Mouse (Mus musculus): ENCODE measurements around the gene Zfp526. TPM values are rescaled to one million over a fixed set of nuclear protein-coding genes. Genes with fewer than 3 reads are reported as not detected.
"Not testable (repeated sequence)": the region's sequence is repeated elsewhere in the genome, so short reads cannot be mapped to it uniquely, and the experiment has no call there.

The Zfp526 gene
- polyA plus RNA-seq, 1 experiment from 2014 or later, result 4.2 TPM

DNA sequence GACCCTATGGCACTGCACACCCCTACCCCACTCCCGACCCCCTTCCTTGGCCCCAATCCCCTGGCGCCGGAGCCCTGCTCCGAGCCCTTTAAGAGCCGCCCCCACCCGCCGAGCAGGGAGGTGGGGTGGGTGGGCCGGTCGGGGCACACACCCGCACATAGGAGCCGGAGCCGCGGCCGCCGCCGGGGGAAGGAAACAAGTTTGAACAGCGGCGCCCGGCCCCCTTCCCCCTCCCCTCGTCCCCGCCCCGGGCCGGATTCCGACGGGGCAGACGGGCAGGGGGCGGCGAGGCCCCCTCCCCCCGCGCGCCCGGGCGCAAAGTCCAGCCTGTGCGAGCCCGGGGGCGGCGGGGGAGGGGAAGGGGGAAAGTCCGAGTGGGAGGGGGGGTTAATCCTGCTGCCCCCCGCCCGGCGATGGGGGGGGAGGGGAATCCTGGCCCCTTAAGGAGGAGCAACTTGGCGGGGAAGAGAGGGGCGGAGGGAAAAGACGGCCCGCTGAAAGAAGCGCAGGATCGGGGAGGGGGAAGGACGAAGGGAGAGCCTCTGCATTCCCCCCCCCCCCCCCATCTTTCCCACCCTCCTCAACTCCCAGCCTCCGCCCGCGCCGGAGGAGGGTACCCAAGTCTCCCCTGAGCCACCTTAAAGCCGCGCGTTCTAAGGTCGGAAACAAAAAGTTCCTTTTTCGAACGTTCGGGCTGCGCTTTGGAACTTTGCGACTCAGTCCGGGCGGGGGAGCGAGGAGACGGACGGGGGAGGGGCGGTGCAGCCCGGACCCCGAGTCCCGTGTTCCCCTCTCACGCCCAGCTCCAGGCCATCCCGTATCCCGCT is 28.3 kb downstream of the Zfp526 start:
- H3K4me2 ChIP-seq (replicated peaks; ENCODE audit: low read depth, low read length), result peak overlapping the region; percentile 86
- peaks cover 26% of the 10 kb centered on the region for H3K4me1 ChIP-seq (ENCODE audit: control insufficient read depth, insufficient read depth, low read length)
- no peaks in the 10 kb centered on the region for H3K27me3 ChIP-seq (ENCODE audit: control insufficient read depth, insufficient read depth, low read length)
- WGBS, result 1% methylated on average over 60 of the region's 73 CpGs
- ATAC-seq (ENCODE audit: insufficient number of reproducible peaks, insufficient read depth, low FRiP score, low read depth), result peak; percentile 69
- peak overlapping the region; percentile 95 for H3K9ac ChIP-seq (replicated peaks; ENCODE audit: low read depth, low read length)
- H3K27ac ChIP-seq (ENCODE audit: low read length), result peak overlapping the region; percentile 99
- H3K9me3 ChIP-seq (ENCODE audit: control insufficient read depth, low read depth, low read length), result no peaks in the 10 kb centered on the region
- peak overlapping the region; percentile 98 for H3K4me3 ChIP-seq (ENCODE audit: low read depth, low read length)
- H3K36me3 ChIP-seq (ENCODE audit: control insufficient read depth, insufficient read depth, low read length), result peaks cover 16% of the 10 kb centered on the region; the same call in 1 of the 2 replicates

DNA sequence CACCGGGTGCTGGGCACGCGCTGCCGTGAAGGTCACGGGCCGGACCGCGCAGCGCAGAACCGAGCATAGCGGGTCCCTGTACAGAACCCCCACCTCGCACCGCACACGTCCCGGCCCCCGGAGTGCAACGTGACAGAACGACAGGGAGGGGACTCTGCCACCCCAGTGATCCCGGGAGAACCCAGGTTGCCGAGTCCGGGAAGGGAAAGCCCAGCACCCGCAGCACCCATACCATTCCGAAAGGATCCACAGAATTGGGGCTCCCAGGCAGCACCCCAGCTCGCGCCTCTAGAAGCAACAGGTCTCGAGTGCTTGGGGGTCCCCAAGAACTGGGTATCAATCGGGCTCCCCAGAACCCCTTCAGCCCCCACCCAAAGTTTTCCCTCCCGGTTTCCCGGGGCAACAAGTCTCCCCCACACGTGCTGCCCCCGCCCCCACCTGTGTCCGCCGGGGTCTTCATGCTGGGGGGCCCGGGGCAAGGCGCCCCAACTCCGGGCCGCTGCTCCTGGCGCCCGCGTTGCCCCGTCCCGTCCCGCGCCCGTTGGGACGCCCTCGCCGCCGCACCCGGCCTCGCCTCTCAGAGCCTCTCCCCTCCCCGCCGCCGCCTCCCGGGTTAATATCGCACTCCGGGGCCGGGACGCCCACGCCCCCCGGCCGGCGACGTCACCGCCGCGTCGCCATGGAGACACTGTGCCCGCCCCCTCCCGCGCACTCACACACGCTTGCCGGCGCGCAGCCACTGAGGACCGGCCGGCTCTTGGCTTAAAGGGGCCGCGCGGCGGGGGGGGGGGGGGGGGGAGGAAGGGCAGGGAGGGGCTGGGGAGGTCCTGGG is 29.1 kb downstream of the Zfp526 start, which contains the start of gene Erf:
Gene Erf, minus strand, starts transcription at position 621 of the 832 bp plus-strand sequence.
- peak; percentile 84 for ATAC-seq (ENCODE audit: insufficient number of reproducible peaks, insufficient read depth, low FRiP score, low read depth)
- H3K4me3 ChIP-seq (ENCODE audit: low read depth, low read length), result peak within 1 kb of the TSS; percentile 98
- no peaks in the 10 kb centered on the region for H3K27me3 ChIP-seq (ENCODE audit: control insufficient read depth, insufficient read depth, low read length)
- H3K9ac ChIP-seq (replicated peaks; ENCODE audit: low read depth, low read length), result peak within 1 kb of the TSS; percentile 95
- peaks cover 26% of the 10 kb centered on the region for H3K4me1 ChIP-seq (ENCODE audit: control insufficient read depth, insufficient read depth, low read length)
- H3K36me3 ChIP-seq (ENCODE audit: control insufficient read depth, insufficient read depth, low read length), result peaks cover 8% of the 10 kb centered on the region; the same call in 1 of the 2 replicates
- H3K9me3 ChIP-seq (ENCODE audit: control insufficient read depth, low read depth, low read length), result no peaks in the 10 kb centered on the region
- WGBS, result under 1% methylated on average over 69 of the region's 81 CpGs
- H3K4me2 ChIP-seq (replicated peaks; ENCODE audit: low read depth, low read length), result peak within 1 kb of the TSS; percentile 86
- peak within 1 kb of the TSS; percentile 99 for H3K27ac ChIP-seq (ENCODE audit: low read length)

DNA sequence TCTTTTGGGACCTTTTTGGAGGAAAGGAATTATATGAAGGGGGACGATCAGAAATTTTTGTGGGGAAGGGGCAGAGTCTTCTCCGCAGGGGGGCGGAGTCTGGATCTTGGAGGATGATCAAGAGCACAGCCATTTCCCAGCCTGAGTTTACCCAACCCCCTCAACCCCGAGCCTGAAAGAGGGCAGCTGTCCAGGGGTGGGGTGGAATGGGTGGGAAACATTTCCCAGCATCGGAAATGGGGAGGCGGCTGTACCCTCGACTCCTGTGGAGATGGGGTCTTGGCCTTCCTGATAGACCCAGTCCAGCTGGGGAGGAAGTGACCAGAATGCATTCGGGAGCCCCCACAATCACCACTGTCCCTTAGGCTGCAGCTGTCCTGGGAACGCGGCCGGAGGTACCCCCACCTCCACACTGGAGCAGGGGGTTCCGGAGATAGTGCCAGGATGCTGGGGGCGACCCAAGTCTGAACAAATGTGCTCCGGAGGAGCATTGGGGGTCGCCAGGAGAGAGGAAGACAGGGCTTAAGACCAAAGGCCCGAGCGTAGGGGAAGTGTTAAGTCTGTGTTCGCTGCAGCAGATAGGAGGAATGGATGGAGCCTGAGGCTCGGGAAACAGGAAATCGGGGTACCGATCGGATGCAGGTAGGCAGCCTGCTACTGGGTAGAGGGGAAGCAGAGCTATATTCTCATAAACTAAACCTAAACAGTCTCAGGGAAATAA is 30.0 kb downstream of the Zfp526 start:
- H3K27me3 ChIP-seq (ENCODE audit: control insufficient read depth, insufficient read depth, low read length), result no peaks in the 10 kb centered on the region

DNA sequence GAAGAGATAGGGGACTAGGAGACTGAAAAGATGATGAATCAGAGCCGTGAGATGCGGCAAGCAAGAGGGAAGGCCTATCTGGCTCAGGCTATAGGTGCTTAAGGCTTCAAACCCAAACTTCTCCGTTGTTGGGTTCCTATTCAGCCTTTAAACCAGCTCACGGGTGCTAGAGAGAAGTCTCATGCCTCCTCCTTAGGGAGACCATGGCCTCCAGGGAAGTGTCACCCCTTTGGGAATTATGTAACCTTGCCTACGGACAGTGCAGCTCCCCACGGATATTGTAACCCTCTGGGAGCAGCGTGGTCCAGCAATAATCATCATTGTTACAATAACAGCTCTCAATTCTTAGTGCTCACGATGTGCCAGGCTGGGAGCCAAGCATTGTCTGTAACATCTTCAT is 30.6 kb downstream of the Zfp526 start:
- no peak for ATAC-seq (ENCODE audit: insufficient number of reproducible peaks, insufficient read depth, low FRiP score, low read depth)
- H3K36me3 ChIP-seq (ENCODE audit: control insufficient read depth, insufficient read depth, low read length), result no peaks in the 10 kb centered on the region
- H3K4me2 ChIP-seq (replicated peaks; ENCODE audit: low read depth, low read length), result peak overlapping the region; percentile 70
- H3K9me3 ChIP-seq (ENCODE audit: control insufficient read depth, low read depth, low read length), result no peaks in the 10 kb centered on the region
- peak overlapping the region; percentile 47; the same call in 1 of the 2 replicates for H3K9ac ChIP-seq (replicated peaks; ENCODE audit: low read depth, low read length)
- H3K4me1 ChIP-seq (ENCODE audit: control insufficient read depth, insufficient read depth, low read length), result peaks cover 19% of the 10 kb centered on the region
- no peaks in the 10 kb centered on the region for H3K27me3 ChIP-seq (ENCODE audit: control insufficient read depth, insufficient read depth, low read length)
- peak overlapping the region; percentile 98 for H3K4me3 ChIP-seq (ENCODE audit: low read depth, low read length)
- WGBS, result 19% methylated on average over 8 of the region's 8 CpGs
- peak overlapping the region; percentile 99 for H3K27ac ChIP-seq (ENCODE audit: low read length)

More for the DNA sequence above, 30.0 kb downstream of the Zfp526 start:
- Histone ChIP-seq H3K4me1 (ENCODE audit: control insufficient read depth, insufficient read depth, low read length) (peaks cover 25% of the 10 kb centered on the region), H3K4me2 (replicated peaks; ENCODE audit: low read depth, low read length) (peak overlapping the region; percentile 70), H3K9ac (replicated peaks; ENCODE audit: low read depth, low read length) (peak overlapping the region; percentile 47), H3K36me3 (ENCODE audit: control insufficient read depth, insufficient read depth, low read length) (no peaks in the 10 kb centered on the region; the same call in 1 of the 2 replicates), H3K27ac (ENCODE audit: low read length) (peak overlapping the region; percentile 99), H3K4me3 (ENCODE audit: low read depth, low read length) (peak overlapping the region; percentile 98), H3K9me3 (ENCODE audit: control insufficient read depth, low read depth, low read length) (no peaks in the 10 kb centered on the region)
- peak; percentile 12; the same call in 1 of the 2 replicates for ATAC-seq (ENCODE audit: insufficient number of reproducible peaks, insufficient read depth, low FRiP score, low read depth)
- 2% methylated on average over 22 of the region's 22 CpGs for WGBS

GRCm38 (mm10) chr7:25261896-25262295 is 40.7 kb downstream of the Zfp526 start:
- H3K27me3 ChIP-seq (ENCODE audit: control insufficient read depth, insufficient read depth, low read length), result no peaks in the 10 kb centered on the region
- H3K4me1 ChIP-seq (ENCODE audit: control insufficient read depth, insufficient read depth, low read length), result no peaks in the 10 kb centered on the region
- H3K9me3 ChIP-seq (ENCODE audit: control insufficient read depth, low read depth, low read length), result no peaks in the 10 kb centered on the region
- ATAC-seq (ENCODE audit: insufficient number of reproducible peaks, insufficient read depth, low FRiP score, low read depth), result no peak
- H3K4me3 ChIP-seq (ENCODE audit: low read depth, low read length), result no peak overlapping the region
- H3K4me2 ChIP-seq (replicated peaks; ENCODE audit: low read depth, low read length), result no peak overlapping the region
- 89% methylated on average over 1 of the region's 1 CpGs for WGBS
- H3K27ac ChIP-seq (ENCODE audit: low read length), result no peak overlapping the region
- no peak overlapping the region for H3K9ac ChIP-seq (replicated peaks; ENCODE audit: low read depth, low read length)
- H3K36me3 ChIP-seq (ENCODE audit: control insufficient read depth, insufficient read depth, low read length), result no peaks in the 10 kb centered on the region

DNA sequence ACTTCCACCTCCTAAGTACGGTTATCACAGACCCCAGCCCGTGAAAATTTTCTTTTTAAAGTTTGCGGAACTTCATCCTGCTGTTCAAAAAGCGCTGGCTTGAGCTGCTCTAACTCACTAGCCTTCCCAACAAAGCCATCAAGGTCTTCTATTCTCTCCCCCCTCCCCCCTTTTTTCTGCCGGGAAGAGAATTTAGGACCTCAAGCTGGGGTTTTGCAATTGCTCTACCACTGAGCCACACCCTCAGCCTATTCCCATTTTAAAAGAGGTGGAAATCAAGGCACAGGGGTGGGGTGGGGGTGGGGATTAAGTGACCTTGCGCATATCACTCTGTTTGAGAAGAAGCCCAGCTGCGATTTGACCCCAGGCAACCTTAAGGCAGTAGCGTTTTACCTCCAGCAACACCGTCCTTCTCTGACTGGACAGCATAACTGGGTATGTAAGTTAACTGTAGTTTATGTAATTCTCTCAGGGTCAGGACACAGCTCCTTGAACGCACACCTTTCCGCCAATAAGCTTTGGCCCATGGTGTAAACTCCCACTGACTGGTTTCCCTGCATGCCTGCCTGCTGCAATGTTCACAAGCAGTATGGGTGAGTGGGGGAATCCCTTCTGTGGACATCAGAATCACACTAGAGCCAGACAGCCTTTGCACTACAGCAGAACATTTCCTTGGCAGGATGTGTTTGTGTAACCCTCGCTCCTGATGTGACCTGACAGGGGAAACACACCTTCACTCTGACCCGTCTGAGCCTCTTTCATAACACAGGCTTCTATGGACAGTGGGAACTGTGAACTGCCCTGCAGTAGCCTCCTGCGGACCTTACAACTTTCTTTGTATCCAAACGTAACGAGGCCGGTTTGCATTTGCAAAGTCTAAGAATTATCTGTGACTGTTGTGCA is 43.0 kb downstream of the Zfp526 start:
- ATAC-seq (ENCODE audit: insufficient number of reproducible peaks, insufficient read depth, low FRiP score, low read depth), result no peak
- H3K4me1 ChIP-seq (ENCODE audit: control insufficient read depth, insufficient read depth, low read length), result peaks cover 4% of the 10 kb centered on the region
- WGBS, result 28% methylated on average over 17 of the region's 17 CpGs
- H3K9ac ChIP-seq (replicated peaks; ENCODE audit: low read depth, low read length), result no peak overlapping the region
- H3K36me3 ChIP-seq (ENCODE audit: control insufficient read depth, insufficient read depth, low read length), result no peaks in the 10 kb centered on the region
- no peaks in the 10 kb centered on the region for H3K9me3 ChIP-seq (ENCODE audit: control insufficient read depth, low read depth, low read length)
- H3K4me3 ChIP-seq (ENCODE audit: low read depth, low read length), result no peak overlapping the region
- H3K4me2 ChIP-seq (replicated peaks; ENCODE audit: low read depth, low read length), result no peak overlapping the region
- no peaks in the 10 kb centered on the region for H3K27me3 ChIP-seq (ENCODE audit: control insufficient read depth, insufficient read depth, low read length)
- no peak overlapping the region for H3K27ac ChIP-seq (ENCODE audit: low read length)

DNA sequence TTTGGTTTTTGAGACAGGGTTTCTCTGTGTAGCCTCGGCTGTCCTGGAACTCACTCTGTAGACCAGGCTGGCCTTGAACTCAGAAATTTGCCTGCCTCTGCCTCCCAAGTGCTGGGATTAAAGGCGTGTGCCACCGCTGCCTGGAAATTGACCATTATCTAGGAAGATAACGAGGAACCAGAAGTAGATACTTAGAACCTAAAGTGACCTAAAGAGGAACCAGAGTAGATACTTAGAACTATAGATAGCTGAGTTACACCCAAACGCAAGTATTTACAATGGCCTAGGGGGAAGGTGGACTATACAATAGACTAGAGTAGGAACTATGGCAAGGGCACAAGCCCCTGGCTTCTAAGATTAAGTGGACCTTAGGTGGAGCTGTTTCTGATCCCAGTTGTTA is 44.5 kb downstream of the Zfp526 start:
- WGBS, result 89% methylated on average over 5 of the region's 5 CpGs
- not testable (repeated sequence) for H3K4me3 ChIP-seq (ENCODE audit: low read depth, low read length)
- peaks cover 12% of the 10 kb centered on the region for H3K4me1 ChIP-seq (ENCODE audit: control insufficient read depth, insufficient read depth, low read length)

More for the DNA sequence above, 44.5 kb downstream of the Zfp526 start:
- not testable (repeated sequence) for ATAC-seq (ENCODE audit: insufficient number of reproducible peaks, insufficient read depth, low FRiP score, low read depth); H3K27me3 ChIP-seq (ENCODE audit: control insufficient read depth, insufficient read depth, low read length); H3K4me2 ChIP-seq (replicated peaks; ENCODE audit: low read depth, low read length); H3K9ac ChIP-seq (replicated peaks; ENCODE audit: low read depth, low read length); H3K9me3 ChIP-seq (ENCODE audit: control insufficient read depth, low read depth, low read length); H3K27ac ChIP-seq (ENCODE audit: low read length); H3K36me3 ChIP-seq (ENCODE audit: control insufficient read depth, insufficient read depth, low read length)

Measured in stomach, embryonic 14.5 days (tissue).